Mouse (Mus musculus): ENCODE data around the gene Nol6.
"Not testable (repeated sequence)": the region's sequence is repeated elsewhere in the genome, so short reads cannot be mapped to it uniquely, and the experiment has no call there.

DNA sequence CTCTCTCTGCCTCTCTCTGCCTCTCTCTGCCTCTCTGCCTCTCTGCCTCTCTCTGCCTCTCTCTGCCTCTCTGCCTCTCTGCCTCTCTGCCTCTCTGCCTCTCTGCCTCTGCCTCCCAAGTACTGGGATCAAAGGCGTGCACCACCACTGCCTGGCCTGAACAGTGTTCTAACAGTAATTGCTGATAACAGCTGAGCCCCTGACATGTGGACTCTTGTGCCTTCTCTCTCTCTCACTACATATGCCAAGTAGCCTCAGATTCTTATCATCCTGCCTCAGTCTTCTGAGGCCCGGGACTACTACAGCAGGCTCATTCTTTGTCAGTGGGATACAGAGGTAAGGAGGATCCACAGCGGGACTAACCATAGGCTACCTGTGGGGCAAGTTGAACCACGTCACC is 41.5 kb downstream of the Nol6 start:
- not testable (repeated sequence) for TF ChIP-seq CTCF, EP300 (IDR thresholded peaks at IDR 0.05; ENCODE audit: low read depth)

All from liver, postnatal 0 days (tissue).